Mouse (Mus musculus): ENCODE measurements around the gene Olfr1286.

The Olfr1286 gene

GRCm38 (mm10) chr2:111422931-111423330, at the start of gene Olfr1286:
Gene Olfr1286 (minus strand): TSS chr2:111423115.
- DNase-seq (ENCODE audit: low spot score in 2 of 2): no peak

- no peak for DNase-seq (ENCODE audit: low spot score in 2 of 2)
These were observed 25.9 kb upstream of the Olfr1286 start, which contains the start of gene Olfr1287 for GRCm38 (mm10) chr2:111448842-111449241. Gene Olfr1287 (plus strand): TSS chr2:111449142.

- DNase-seq (ENCODE audit: low spot score in 2 of 2): no peak
These were observed 47.7 kb downstream of the Olfr1286 start, which contains the start of gene Olfr1284 for GRCm38 (mm10) chr2:111375222-111375621. Gene Olfr1284 (plus strand): TSS chr2:111375522.
